Mouse (Mus musculus) MEL (cell line): ENCODE results near the gene Smim4.

Experiments
- CTCF ChIP-seq, 3 experiments: IDR thresholded peaks in 2 of 3; conservative IDR thresholded peaks in 1 of 3; 2 replicates each; pipeline ENCODE4 v1.5.1; 2011 to 2012; ENCODE audit warnings: low read length in 3 of 3, low read depth in 2 of 3, mild to moderate bottlenecking in 2 of 3, improper control_type of control experiment in 1 of 3, inconsistent platforms in 1 of 3, mixed read lengths in 1 of 3, moderate library complexity in 1 of 3; ENCODE audit not compliant: control insufficient read depth in 1 of 3, insufficient read depth in 1 of 3, poor library complexity in 1 of 3, severe bottlenecking in 1 of 3
- JUND ChIP-seq: IDR thresholded peaks from 2 replicates; pipeline ENCODE4 v1.6.1; 2011; ENCODE audit warnings: low read depth, mild to moderate bottlenecking, improper control_type of control experiment, low read length
- TBP ChIP-seq: IDR thresholded peaks from 2 replicates; pipeline ENCODE4 v1.8.0; 2011; ENCODE audit warnings: low read depth, low read length, improper control_type of control experiment

GRCm38 (mm10) chr14:31078597-31079208, 50.1 kb downstream of the Smim4 start:
- no peak for TF ChIP-seq TBP
- TF ChIP-seq CTCF (IDR thresholded peaks at IDR 0.05 in 2 of 3, conservative IDR thresholded peaks at IDR 0.05 in 1 of 3; ENCODE audit: control insufficient read depth in 1 of 3, insufficient read depth in 1 of 3, low read depth in 2 of 3, low read length in 3 of 3, poor library complexity in 1 of 3, severe bottlenecking in 1 of 3): no peak
- TF ChIP-seq JUND: no peak
